ENCODE assay signal across 8 mouse cellular contexts in genomic region chr4:139001433-139001832, GRCm38 (mm10). TPM values are rescaled to one million over a fixed set of nuclear protein-coding genes. Genes with fewer than 3 reads are reported as not detected.
A peak's percentile ranks its signal among the peaks of the same experiment; 100 is the strongest.
DNase-seq lines count a peak whose midpoint lies in the region; ATAC-seq and TF ChIP-seq lines count a peak whose summit lies in the region.

No protein-coding gene starts in this region.

- WGBS in kidney, adult 2 months = 27% methylated on average over 6 of the region's 6 CpGs
- 23% methylated on average over 6 of the region's 6 CpGs for WGBS in kidney, embryonic 15.5 days

- no peaks in the 10 kb centered on the region for H3K9me3 ChIP-seq in kidney, embryonic 15.5 days (replicated peaks)

- no peak overlapping the region; the same call in 1 of the 2 replicates for H3K4me2 ChIP-seq in kidney, embryonic 15.5 days

- TF ChIP-seq POLR2A in kidney, adult 2 months (IDR thresholded peaks at IDR 0.05; ENCODE audit: low read depth, low read length) = no peak

- no peak overlapping the region for H3K9ac ChIP-seq in kidney, embryonic 15.5 days

- no peak overlapping the region for H3K4me3 ChIP-seq in kidney, adult 2 months (ENCODE audit: insufficient read depth, low read depth, low read length)
- no peak overlapping the region for H3K4me3 ChIP-seq in kidney, embryonic 15.5 days (replicated peaks)

- ATAC-seq in kidney, embryonic 15.5 days (replicated peaks; ENCODE audit: low FRiP score) = no peak
- ATAC-seq in CD4-positive, CD25-positive, alpha-beta regulatory T cell, adult 4 months = no peak
- no peak for ATAC-seq in megakaryocyte, adult 5-6 weeks (ENCODE audit: poor library complexity, severe bottlenecking)

- H3K36me3 ChIP-seq in kidney, adult 2 months (ENCODE audit: control insufficient read depth, insufficient read depth, low read length) = no peaks in the 10 kb centered on the region; the same call in 1 of the 2 replicates
- H3K36me3 ChIP-seq in kidney, embryonic 15.5 days = 0 out of 2 replicates have a peak, but pooled peaks cover 3% of the 10 kb centered on the region

- H3K4me1 ChIP-seq in kidney, adult 2 months (ENCODE audit: control insufficient read depth, insufficient read depth, low read length) = peaks cover 4% of the 10 kb centered on the region; the same call in 1 of the 2 replicates
- peaks cover 11% of the 10 kb centered on the region; the same call in 1 of the 2 replicates for H3K4me1 ChIP-seq in kidney, embryonic 15.5 days

- TF ChIP-seq CTCF in kidney, adult 2 months (conservative IDR thresholded peaks at IDR 0.05; ENCODE audit: insufficient read depth, insufficient read length, low read depth, low read length) = peak; percentile 67

- no peak overlapping the region for H3K27ac ChIP-seq in kidney, adult 2 months (ENCODE audit: insufficient read depth, low read depth, low read length)
- no peak overlapping the region for H3K27ac ChIP-seq in kidney, embryonic 15.5 days

- DNase-seq in kidney, adult 2 months = peak; percentile 54
- DNase-seq in R1 (ENCODE audit: low read depth, low spot score) = peak; percentile 53
- peak; percentile 38 to 59 for DNase-seq in cerebellum, postnatal 14 days
- peak; percentile 50 for DNase-seq in kidney, postnatal 14 days
- no peak for DNase-seq in thymus, postnatal 10 days (ENCODE audit: low spot score in 2 of 2)

- H3K27me3 ChIP-seq in kidney, adult 2 months (replicated peaks; ENCODE audit: control insufficient read depth, insufficient read depth, low read length) = no peaks in the 10 kb centered on the region
- 0 out of 2 replicates have a peak, but pooled peaks cover 4% of the 10 kb centered on the region for H3K27me3 ChIP-seq in kidney, embryonic 15.5 days

RNA-seq across cellular contexts. Expression of gene Tmco4, which starts 28.7 kb away (rescaled TPM):
- 19.6 and 22.4 TPM in 2 replicates for polyA plus RNA-seq in kidney, adult 2 months (2012; rRNA removed)
- polyA plus RNA-seq in kidney, embryonic 15.5 days (2015; fragmentation: Nextera tagmentation; extraction: Ambion mirVana) = 5.6 and 6.1 TPM in 2 replicates
- polyA plus RNA-seq in CD4-positive, CD25-positive, alpha-beta regulatory T cell, adult 4 months (2017; shearing (Covaris generic)) = 10 to 100 TPM; 22.5 to 44.8 TPM
- 5.2 and 7.0 TPM in 2 replicates for total RNA-seq in megakaryocyte, adult 5-6 weeks (2015)
- total RNA-seq in megakaryocyte, adult 5-6 weeks (2017) = 17.6 TPM in 2 replicates

RNA-seq across cellular contexts. Expression of gene Rnf186, which starts 34.5 kb away (rescaled TPM):
- polyA plus RNA-seq in kidney, adult 2 months (2012; rRNA removed) = 126 and 171 TPM in 2 replicates
- 6.3 and 8.2 TPM in 2 replicates for polyA plus RNA-seq in kidney, embryonic 15.5 days (2015; fragmentation: Nextera tagmentation; extraction: Ambion mirVana)
- not detected for polyA plus RNA-seq in CD4-positive, CD25-positive, alpha-beta regulatory T cell, adult 4 months (2017; shearing (Covaris generic))
- not detected in 2 replicates for total RNA-seq in megakaryocyte, adult 5-6 weeks (2015)
- total RNA-seq in megakaryocyte, adult 5-6 weeks (2017) = not detected in 2 replicates

Comparison
In these comparisons a context has a peak if more than half of its experiments do, and no peak if none do; other contexts are left out.
1. RNA of gene Rnf186, which starts 34.5 kb away (polyA plus RNA-seq): 126 to 171 TPM in kidney, adult 2 months; 6.3 to 8.2 TPM in kidney, embryonic 15.5 days and not detected in CD4-positive, CD25-positive, alpha-beta regulatory T cell, adult 4 months; every median in the first group is over 10 times any median in the second.
2. DNase-seq: peak in kidney, adult 2 months (single experiment), R1 (single experiment), cerebellum, postnatal 14 days (2 of 2) and kidney, postnatal 14 days (single experiment); none in thymus, postnatal 10 days (0 of 2).